Mouse (Mus musculus) embryonic facial prominence, embryonic 15.5 days (tissue): Measurements from ENCODE around the gene Mpv17l. TPM values are rescaled to one million over a fixed set of nuclear protein-coding genes. Genes with fewer than 3 reads are reported as not detected.
"Not testable (repeated sequence)": the region's sequence is repeated elsewhere in the genome, so short reads cannot be mapped to it uniquely, and the experiment has no call there.

Experiments
- ATAC-seq: fragments of 200-750 bp; cut with Nextera tagmentation; 2 replicates; pipeline ENCODE4 v1.8.0; 2017; ENCODE audit warnings: low read depth, moderate TSS enrichment; ENCODE audit not compliant: insufficient number of reproducible peaks, low FRiP score, low TSS enrichment
- H3K27ac ChIP-seq: fragments of 300-500 bp; sonication (generic); replicated peaks from 2 replicates; pipeline ENCODE4 v1.5.1; 2015; ENCODE audit warnings: mild to moderate bottlenecking, inconsistent platforms
- H3K27me3 ChIP-seq: fragments of 300-500 bp; sonication (generic); 2 replicates; pipeline ENCODE4 v1.6.1; 2015; ENCODE audit warnings: inconsistent platforms
- H3K36me3 ChIP-seq: fragments of 300-500 bp; sonication (generic); 2 replicates; pipeline ENCODE4 v1.6.1; 2015; ENCODE audit warnings: mild to moderate bottlenecking, inconsistent platforms
- H3K4me1 ChIP-seq: fragments of 300-500 bp; sonication (generic); 2 replicates; pipeline ENCODE4 v1.6.1; 2015; ENCODE audit warnings: inconsistent platforms
- H3K4me2 ChIP-seq: fragments of 300-500 bp; sonication (generic); replicated peaks from 2 replicates; pipeline ENCODE4 v1.6.1; 2015; ENCODE audit warnings: mild to moderate bottlenecking, inconsistent platforms
- H3K4me3 ChIP-seq: fragments of 300-500 bp; sonication (generic); replicated peaks from 2 replicates; pipeline ENCODE4 v1.5.1; 2015; ENCODE audit warnings: mild to moderate bottlenecking, inconsistent platforms
- H3K9ac ChIP-seq: fragments of 300-500 bp; sonication (generic); 2 replicates; pipeline ENCODE4 v1.6.1; 2015; ENCODE audit warnings: inconsistent platforms
- H3K9me3 ChIP-seq: fragments of 300-500 bp; sonication (generic); replicated peaks from 2 replicates; pipeline ENCODE4 v1.6.1; 2016; ENCODE audit warnings: inconsistent platforms
- WGBS: fragments of 180-500 bp; shearing (Covaris S2); methylation state at CpG from one replicate; pipeline ENCODE4 v1.1.7; 2015; 5-methylcytosine and 5-hydroxymethylcytosine counted together
- polyA plus RNA-seq: library from polyadenylated mRNA; unstranded; fragments of >200 nt; fragmentation: Nextera tagmentation; extraction: Ambion mirVana; gene quantifications from 2 replicates; pipeline ENCODE4 v1.2.1, GENCODE M21; 2015

Mpv17l gene
- polyA plus RNA-seq, 1 experiment from 2014 or later: 6.4 TPM

- Histone ChIP-seq H3K4me2 (no peak overlapping the region), H3K36me3 (no peaks in the 10 kb centered on the region), H3K27ac (no peak overlapping the region), H3K4me3 (no peak overlapping the region), H3K4me1 (no peaks in the 10 kb centered on the region), H3K9me3 (no peaks in the 10 kb centered on the region), H3K27me3 (no peaks in the 10 kb centered on the region), H3K9ac (no peak overlapping the region)
- no peak for ATAC-seq
- 85% methylated on average over 3 of the region's 3 CpGs for WGBS
These were observed 7.2 kb upstream of the Mpv17l start for GRCm38 (mm10) chr16:13895740-13896139.

GRCm38 (mm10) chr16:13896357-13896756 lies 6.6 kb upstream of the Mpv17l start:
- Histone ChIP-seq H3K4me1 (peaks cover 2% of the 10 kb centered on the region), H3K4me2 (no peak overlapping the region), H3K9ac (no peak overlapping the region), H3K9me3 (no peaks in the 10 kb centered on the region), H3K27me3 (no peaks in the 10 kb centered on the region), H3K36me3 (no peaks in the 10 kb centered on the region), H3K27ac (no peak overlapping the region), H3K4me3 (no peak overlapping the region)
- no peak for ATAC-seq
- WGBS: 89% methylated on average over 3 of the region's 3 CpGs

- no peak overlapping the region for H3K27ac ChIP-seq
- H3K4me1 ChIP-seq: peaks cover 15% of the 10 kb centered on the region
- no peaks in the 10 kb centered on the region for H3K36me3 ChIP-seq
- H3K9ac ChIP-seq: no peak overlapping the region
- ATAC-seq: no peak
- 47% methylated on average over 2 of the region's 2 CpGs for WGBS
- H3K4me2 ChIP-seq: no peak overlapping the region
- H3K4me3 ChIP-seq: no peak overlapping the region
- H3K27me3 ChIP-seq: no peaks in the 10 kb centered on the region
- no peaks in the 10 kb centered on the region for H3K9me3 ChIP-seq
These were observed 4.0 kb upstream of the Mpv17l start for GRCm38 (mm10) chr16:13898981-13899380.

DNA sequence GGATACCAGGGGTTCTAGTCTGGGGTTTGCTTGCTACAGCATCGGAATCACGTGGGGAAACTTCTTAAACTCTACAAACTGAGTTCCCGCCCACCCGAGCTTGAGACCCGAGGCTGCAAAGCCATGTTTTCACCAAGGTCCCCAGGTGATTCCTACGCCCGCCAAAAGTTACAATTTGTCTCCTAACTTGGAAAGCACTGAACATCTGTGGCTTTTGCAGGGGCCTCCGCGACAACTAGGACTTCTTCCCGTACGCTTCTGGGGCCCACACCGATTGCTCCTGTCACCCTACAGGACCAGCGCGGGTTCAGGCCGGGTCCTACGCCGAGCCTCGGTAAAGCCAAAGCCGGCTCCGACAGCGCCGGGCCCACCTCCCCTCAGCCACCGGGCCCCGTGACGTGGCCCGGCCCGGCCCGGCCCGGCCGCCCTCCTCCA lies 547 bp upstream of the Mpv17l start:
- Histone ChIP-seq H3K9ac (peak overlapping the region; percentile 69), H3K27me3 (no peaks in the 10 kb centered on the region), H3K27ac (peak overlapping the region; percentile 92), H3K9me3 (no peaks in the 10 kb centered on the region), H3K4me3 (peak overlapping the region; percentile 78), H3K36me3 (no peaks in the 10 kb centered on the region), H3K4me1 (peaks cover 16% of the 10 kb centered on the region), H3K4me2 (peak overlapping the region; percentile 67)
- under 1% methylated on average over 30 of the region's 30 CpGs for WGBS
- ATAC-seq: no peak

GRCm38 (mm10) chr16:13903488-13903887 lies 527 bp downstream of the Mpv17l start:
- Histone ChIP-seq H3K9me3 (no peaks in the 10 kb centered on the region), H3K4me1 (peaks cover 16% of the 10 kb centered on the region), H3K27ac (peak overlapping the region; percentile 92), H3K4me2 (peak overlapping the region; percentile 67), H3K9ac (peak overlapping the region; percentile 69; the same call in 1 of the 2 replicates), H3K36me3 (no peaks in the 10 kb centered on the region), H3K27me3 (no peaks in the 10 kb centered on the region), H3K4me3 (peak overlapping the region; percentile 78)
- peak; percentile 82 for ATAC-seq
- WGBS: 3% methylated on average over 8 of the region's 8 CpGs

DNA sequence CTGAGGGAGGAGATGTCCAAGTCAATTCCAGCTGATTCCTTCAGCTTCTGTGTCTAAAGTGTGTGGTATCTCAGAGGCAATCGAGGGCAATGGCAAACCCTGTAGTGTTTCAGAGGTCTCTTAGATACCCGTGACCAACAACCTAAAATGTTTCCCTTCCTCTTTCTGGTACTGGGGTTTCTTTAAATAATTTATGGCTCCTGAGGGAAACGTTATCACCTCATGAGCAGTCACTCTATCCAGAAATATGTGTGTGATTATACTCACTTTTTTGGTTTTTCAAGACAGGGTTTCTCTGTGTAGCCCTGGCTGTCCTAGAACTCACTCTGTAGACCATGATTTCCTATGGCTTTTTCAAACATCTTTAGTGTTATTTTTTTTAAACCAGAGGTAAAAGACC lies 4.3 kb downstream of the Mpv17l start:
- Histone ChIP-seq H3K9me3 (no peaks in the 10 kb centered on the region), H3K4me2 (no peak overlapping the region), H3K4me3 (no peak overlapping the region), H3K36me3 (no peaks in the 10 kb centered on the region), H3K27ac (no peak overlapping the region), H3K4me1 (peaks cover 6% of the 10 kb centered on the region; the same call in 1 of the 2 replicates), H3K9ac (no peak overlapping the region), H3K27me3 (no peaks in the 10 kb centered on the region)
- ATAC-seq: no peak
- WGBS: 83% methylated on average over 3 of the region's 3 CpGs

DNA sequence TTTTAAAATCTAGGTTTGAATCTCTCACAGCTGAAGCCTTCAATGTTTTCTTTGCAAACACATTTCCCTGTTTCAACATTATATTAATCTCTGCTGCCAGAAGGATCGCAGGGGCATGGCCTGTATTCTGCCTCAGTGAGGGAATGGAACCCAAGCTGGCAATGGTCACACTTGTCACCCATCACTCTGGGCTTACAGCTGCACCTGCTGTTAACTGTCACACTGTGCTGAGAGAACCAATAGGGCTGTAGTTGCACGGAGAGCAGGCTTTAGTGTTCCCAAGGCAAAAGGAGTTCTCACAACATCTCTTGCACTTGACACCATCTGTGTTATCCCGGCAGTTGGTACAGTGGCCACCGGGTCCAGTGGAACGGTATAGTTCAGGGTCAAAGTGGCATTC lies 17.1 kb downstream of the Mpv17l start:
- no peak overlapping the region for H3K4me2 ChIP-seq
- 0 out of 2 replicates have a peak, but pooled peaks cover 10% of the 10 kb centered on the region for H3K36me3 ChIP-seq
- 91% methylated on average over 5 of the region's 5 CpGs for whole genome bisulfite sequencing
- H3K9ac ChIP-seq: no peak overlapping the region
- H3K27me3 ChIP-seq: no peaks in the 10 kb centered on the region
- H3K4me3 ChIP-seq: no peak overlapping the region
- no peak overlapping the region for H3K27ac ChIP-seq
- H3K4me1 ChIP-seq: no peaks in the 10 kb centered on the region
- no peaks in the 10 kb centered on the region for H3K9me3 ChIP-seq
- ATAC-seq: no peak

GRCm38 (mm10) chr16:13921063-13921462 lies 18.1 kb downstream of the Mpv17l start:
- Histone ChIP-seq H3K4me2 (no peak overlapping the region), H3K9me3 (no peaks in the 10 kb centered on the region), H3K4me1 (no peaks in the 10 kb centered on the region), H3K4me3 (no peak overlapping the region), H3K9ac (no peak overlapping the region), H3K27me3 (no peaks in the 10 kb centered on the region), H3K27ac (no peak overlapping the region), H3K36me3 (0 out of 2 replicates have a peak, but pooled peaks cover 6% of the 10 kb centered on the region)
- ATAC-seq: no peak
- 92% methylated on average over 6 of the region's 6 CpGs for WGBS

GRCm38 (mm10) chr16:13921781-13922180 lies 18.8 kb downstream of the Mpv17l start:
- no peak for ATAC-seq
- H3K36me3 ChIP-seq: 0 out of 2 replicates have a peak, but pooled peaks cover 6% of the 10 kb centered on the region
- H3K9me3 ChIP-seq: no peaks in the 10 kb centered on the region
- 92% methylated on average over 7 of the region's 7 CpGs for WGBS
- H3K4me2 ChIP-seq: no peak overlapping the region
- no peaks in the 10 kb centered on the region for H3K27me3 ChIP-seq
- H3K4me3 ChIP-seq: no peak overlapping the region
- H3K9ac ChIP-seq: no peak overlapping the region
- no peaks in the 10 kb centered on the region for H3K4me1 ChIP-seq
- H3K27ac ChIP-seq: no peak overlapping the region

DNA sequence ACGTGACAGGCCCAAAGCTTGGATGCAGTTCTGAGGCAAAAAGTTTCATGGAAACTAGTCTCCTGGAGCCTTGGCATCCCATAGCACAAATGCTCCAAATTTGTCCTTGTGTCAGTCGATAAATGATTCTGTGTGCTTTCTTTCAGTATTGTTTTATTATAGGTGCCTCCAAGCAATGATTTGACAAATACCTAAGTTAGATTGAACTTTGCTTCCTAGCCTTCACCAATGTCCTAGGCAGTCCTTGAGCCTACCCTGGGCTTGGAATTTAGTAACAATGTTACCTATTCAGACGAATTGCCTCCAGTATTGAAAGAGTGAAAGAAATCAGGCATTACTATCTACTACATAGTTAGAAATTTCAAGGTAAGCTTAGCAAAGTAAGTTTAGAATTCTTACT lies 19.5 kb downstream of the Mpv17l start:
- WGBS: 91% methylated on average over 3 of the region's 3 CpGs
- not testable (repeated sequence) for H3K4me3 ChIP-seq, H3K27ac ChIP-seq, H3K27me3 ChIP-seq, H3K4me2 ChIP-seq, H3K36me3 ChIP-seq, H3K9ac ChIP-seq, ATAC-seq, H3K4me1 ChIP-seq, H3K9me3 ChIP-seq

GRCm38 (mm10) chr16:13922966-13923365 lies 20.0 kb downstream of the Mpv17l start:
- H3K4me3 ChIP-seq, H3K9ac ChIP-seq, ATAC-seq, H3K4me2 ChIP-seq, H3K4me1 ChIP-seq, H3K9me3 ChIP-seq, H3K27me3 ChIP-seq, H3K36me3 ChIP-seq, H3K27ac ChIP-seq: not testable (repeated sequence)
- WGBS: 92% methylated on average over 5 of the region's 5 CpGs

GRCm38 (mm10) chr16:13927456-13928075 lies 24.6 kb downstream of the Mpv17l start:
- no peaks in the 10 kb centered on the region for H3K36me3 ChIP-seq
- H3K27ac ChIP-seq: no peak overlapping the region
- H3K4me1 ChIP-seq: no peaks in the 10 kb centered on the region
- no peak overlapping the region for H3K4me3 ChIP-seq
- H3K4me2 ChIP-seq: no peak overlapping the region
- H3K9me3 ChIP-seq: no peaks in the 10 kb centered on the region
- no peak for ATAC-seq
- H3K27me3 ChIP-seq: no peaks in the 10 kb centered on the region
- 85% methylated on average over 4 of the region's 4 CpGs for WGBS
- no peak overlapping the region for H3K9ac ChIP-seq
